Mouse (Mus musculus): ENCODE results near the gene Med28.

DNA sequence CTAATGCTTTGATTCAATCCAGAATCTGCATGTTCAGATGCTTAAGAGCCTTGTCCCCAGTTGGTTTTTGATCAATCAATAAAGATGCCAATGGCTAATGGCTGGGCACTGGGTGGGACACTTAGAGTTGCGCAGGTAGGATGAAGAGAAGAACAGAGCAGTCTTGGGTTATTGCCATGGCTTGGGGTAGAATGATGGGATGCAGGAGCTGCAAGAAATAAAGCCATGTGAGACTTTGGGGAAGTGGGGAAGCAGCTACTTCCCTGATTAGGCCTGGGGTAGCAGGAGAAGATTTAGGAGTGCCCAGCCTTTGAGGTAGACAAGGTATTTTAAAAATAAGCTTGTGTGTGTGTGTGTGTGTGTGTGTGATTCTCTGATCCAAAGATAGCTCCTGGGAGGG is 40.0 kb upstream of the Med28 start:
- TF ChIP-seq RCOR1 (IDR thresholded peaks at IDR 0.05; ENCODE audit: low read depth, low read length) (no peak), ZMIZ1 (IDR thresholded peaks at IDR 0.05; ENCODE audit: low read depth, low read length) (no peak), MAFK (IDR thresholded peaks at IDR 0.05; ENCODE audit: borderline replicate concordance, low read depth, low read length) (no peak), CTCF (IDR thresholded peaks at IDR 0.05 in 2 of 3, conservative IDR thresholded peaks at IDR 0.05 in 1 of 3; ENCODE audit: control insufficient read depth in 1 of 3, insufficient read depth in 1 of 3, low read depth in 2 of 3, low read length in 3 of 3, poor library complexity in 1 of 3, severe bottlenecking in 1 of 3) (no peak), HCFC1 (IDR thresholded peaks at IDR 0.05; ENCODE audit: low read depth, low read length) (no peak), POLR2AphosphoS2 (IDR thresholded peaks at IDR 0.05; ENCODE audit: low read length) (no peak), TAL1 (IDR thresholded peaks at IDR 0.05; ENCODE audit: low read length) (no peak), GATA1 (IDR thresholded peaks at IDR 0.05; ENCODE audit: low read depth, low read length) (no peak), POLR2A (IDR thresholded peaks at IDR 0.05; ENCODE audit: control insufficient read depth in 1 of 2, insufficient read depth in 1 of 2, low read depth in 1 of 2, low read length in 2 of 2, poor library complexity in 1 of 2) (no peak), ELF1 (IDR thresholded peaks at IDR 0.05; ENCODE audit: low read depth, low read length) (no peak), MAX (IDR thresholded peaks at IDR 0.05; ENCODE audit: low read length) (no peak), CHD1 (IDR thresholded peaks at IDR 0.05; ENCODE audit: low read depth, low read length) (no peak)
